Mouse (Mus musculus) T-helper 1 cell (primary cell): ENCODE measurements around the gene Ncor2.

Experiments
- in situ Hi-C: fragments of 300-600 bp; cut with MboI, MseI; formaldehyde crosslinking; loops from one replicate; pipeline ENCODE4 v1.15.1; 2025; ENCODE audit warnings: high pct_unique_total_duplicates

Gene Ncor2

GRCm38 (mm10) chr5:125036483-125036882 lies 142.5 kb downstream of the Ncor2 start:
- in situ Hi-C loops: loop anchor here (10.0 to 25.0 kb wide), 2 partner anchors 399 to 652 kb away; partner anchors contain the start of gene Atp6v0a2

DNA sequence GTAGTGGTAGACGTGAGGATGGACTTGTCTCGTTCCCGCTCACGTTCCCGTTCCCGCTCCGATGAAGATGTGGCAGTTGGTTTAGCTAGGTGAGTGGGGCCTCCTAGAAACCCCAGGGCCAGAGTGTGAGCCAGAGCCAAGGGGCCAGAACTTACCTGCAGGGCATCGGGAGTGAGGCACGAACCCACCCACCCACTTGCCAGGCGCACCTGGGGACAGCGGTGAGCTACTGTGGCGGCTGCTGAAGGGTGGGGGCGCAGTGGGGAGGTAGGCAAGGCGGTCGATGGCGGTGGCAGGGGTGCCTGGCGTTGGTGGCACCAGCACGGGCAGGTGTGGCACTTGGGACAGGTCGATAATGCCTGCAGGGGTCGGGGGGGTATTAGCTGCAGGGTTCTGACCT lies 150.1 kb downstream of the Ncor2 start:
- in situ Hi-C loops: loop anchor here (25.0 kb wide), 1 partner anchor 392 kb away; the partner anchor contains the start of gene Atp6v0a2

DNA sequence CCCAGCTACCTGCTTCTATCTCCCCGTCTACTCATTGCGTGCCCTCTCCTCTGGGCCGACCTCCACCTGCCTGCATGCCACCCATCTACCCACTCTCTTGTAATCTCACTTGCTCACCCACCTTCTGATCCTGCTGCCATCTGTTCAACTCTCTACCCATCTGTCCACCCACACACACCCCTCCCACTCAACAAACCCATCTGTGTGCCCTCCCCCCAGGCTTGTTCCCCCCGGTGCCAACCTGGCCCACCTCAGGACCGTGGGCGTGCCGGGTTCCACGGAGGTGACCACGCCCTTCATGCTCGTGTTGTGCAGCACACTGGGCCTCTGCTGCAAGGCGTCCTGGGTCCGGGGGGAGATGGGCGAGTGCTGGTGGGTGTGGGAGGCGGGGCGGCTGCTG lies 150.6 kb downstream of the Ncor2 start:
- in situ Hi-C loops: loop anchor here (25.0 kb wide), 1 partner anchor 391 kb away; the partner anchor contains the start of gene Atp6v0a2

DNA sequence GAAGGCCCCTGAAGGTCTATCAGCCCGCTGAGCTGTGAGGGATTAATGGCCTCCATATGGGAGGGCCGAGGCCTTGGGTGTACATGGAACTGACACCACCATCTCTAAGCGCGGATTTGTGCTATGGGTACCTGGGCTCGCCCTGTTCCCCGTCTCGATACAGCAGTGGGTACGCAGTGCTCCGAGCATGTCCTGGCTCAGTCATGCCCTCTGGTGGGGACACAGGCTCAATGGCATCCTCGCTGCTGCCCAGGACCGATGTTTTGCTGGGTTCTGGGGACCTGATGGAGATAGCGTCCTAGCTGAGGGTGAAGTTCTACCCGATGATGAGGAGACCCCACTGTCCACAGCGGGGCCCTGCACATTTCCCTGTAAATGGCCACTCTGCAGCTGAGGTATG lies 155.0 kb downstream of the Ncor2 start:
- in situ Hi-C loops: no loop called here

- in situ Hi-C loops: no loop called here
Observed at GRCm38 (mm10) chr5:125021298-125021697, 157.7 kb downstream of the Ncor2 start.

DNA sequence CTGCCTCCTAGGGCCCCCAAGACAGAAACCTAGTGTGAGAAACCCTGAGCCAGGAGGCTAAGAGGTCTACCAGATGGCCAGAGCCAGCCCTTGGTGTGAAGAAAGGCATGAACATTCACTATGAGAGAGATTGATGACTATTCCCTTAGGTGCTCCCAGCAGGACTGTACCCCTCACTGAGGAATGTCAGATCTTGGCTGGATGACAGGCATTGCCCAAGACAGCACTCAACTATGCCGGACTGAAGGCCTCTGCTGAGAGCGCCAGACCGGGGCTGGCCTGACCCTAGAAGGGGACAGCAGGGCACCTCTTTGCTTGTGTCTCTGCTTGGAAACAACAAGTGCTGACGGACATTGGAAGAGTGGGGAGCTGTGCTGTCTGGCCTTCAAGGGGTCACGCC lies 159.9 kb downstream of the Ncor2 start:
- in situ Hi-C loops: no loop called here

DNA sequence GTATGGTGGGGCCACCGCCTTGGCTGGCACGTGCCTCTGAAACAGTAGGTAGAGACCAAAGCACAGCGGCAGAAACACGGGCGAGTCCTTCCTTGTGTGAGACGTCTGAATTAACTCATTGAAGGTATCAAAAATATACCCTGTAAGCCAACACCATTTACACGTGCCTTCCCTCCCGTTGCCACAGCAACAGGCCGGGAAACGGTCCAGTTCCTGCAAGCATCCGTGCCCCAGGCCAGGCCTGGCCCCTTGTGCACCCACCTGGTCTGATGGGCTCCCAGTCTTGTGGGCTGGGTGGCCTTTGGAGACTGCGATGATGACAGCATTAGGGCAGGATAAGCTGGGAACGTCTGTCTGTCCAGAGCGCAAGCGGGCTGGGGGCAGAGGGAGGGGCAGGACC lies 161.7 kb downstream of the Ncor2 start:
- in situ Hi-C loops: no loop called here

DNA sequence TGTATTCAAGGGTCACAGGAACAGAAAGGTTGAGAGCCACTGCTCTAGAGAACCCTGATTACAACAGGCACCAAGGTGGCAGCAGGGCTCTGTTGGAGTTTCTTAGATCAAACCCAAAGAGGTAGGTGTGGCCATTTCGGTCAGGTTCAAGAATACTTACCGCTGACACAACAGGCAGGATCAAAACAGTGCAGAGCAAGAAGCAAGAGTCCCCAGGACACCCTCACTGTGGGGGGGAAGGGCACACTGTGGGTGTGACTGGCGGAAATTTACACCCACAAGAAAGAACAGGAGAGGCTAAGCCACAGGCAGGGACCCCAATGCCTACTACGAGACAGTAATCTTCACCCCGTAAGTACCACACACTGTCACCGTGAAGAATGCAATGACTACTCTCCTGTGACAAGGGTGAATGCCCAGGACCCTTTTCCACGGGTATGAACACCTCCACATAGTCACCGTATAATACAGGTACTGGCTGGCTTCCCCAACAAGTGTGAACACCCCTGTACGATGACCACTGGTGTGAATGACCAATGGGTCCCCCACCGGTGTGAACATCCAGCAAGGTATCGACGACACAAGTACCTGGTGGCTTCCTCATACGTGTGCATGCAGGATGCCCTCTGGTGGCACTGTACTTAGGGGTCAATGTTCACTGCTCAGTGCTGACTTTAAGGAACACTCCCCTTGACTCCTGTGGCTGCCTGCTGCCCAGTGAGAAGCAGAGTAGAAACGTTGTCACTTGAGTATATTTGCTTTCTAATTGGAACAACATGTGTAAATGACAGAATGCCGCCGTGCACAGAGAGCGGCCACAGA lies 162.4 kb downstream of the Ncor2 start:
- in situ Hi-C loops: no loop called here

DNA sequence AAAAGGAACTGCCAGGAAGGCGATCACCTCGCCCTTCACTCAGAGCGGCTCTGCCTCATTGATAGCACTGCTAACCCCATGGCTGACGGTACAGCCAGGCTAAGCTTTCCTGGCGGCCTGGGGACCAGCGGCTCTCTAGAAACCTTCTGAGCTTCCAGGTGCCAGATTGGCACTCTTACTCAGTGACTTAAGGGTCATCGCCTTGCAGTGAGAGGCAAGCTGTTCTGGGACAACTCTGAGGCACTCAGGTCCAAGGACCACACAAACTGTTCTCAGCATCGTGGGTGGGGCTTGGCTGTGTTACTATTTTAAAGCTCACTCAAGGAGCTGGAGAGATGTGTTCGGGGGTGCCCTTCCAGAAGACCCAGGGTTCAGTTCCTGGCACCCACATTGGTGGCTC lies 163.4 kb downstream of the Ncor2 start:
- in situ Hi-C loops: no loop called here

DNA sequence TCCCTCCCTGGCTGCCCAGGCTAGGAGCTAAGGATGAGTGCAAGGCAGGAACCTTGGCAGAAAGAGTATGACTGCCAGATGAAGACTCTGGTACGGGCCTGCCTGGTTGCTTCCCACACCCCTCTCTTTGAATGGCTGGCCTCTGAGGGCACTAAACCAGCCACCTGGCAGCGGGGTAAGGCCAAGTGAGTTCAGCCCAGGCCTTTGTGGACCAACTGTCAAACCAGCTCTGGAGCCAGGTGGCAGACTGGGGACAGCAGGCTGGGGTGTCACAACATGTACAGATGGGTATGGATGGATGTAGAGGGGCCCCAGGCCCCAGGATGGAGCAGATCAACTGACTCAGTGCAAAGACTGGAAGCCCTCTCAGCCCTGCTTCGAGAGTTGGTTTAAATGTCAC lies 164.0 kb downstream of the Ncor2 start:
- in situ Hi-C loops: no loop called here

DNA sequence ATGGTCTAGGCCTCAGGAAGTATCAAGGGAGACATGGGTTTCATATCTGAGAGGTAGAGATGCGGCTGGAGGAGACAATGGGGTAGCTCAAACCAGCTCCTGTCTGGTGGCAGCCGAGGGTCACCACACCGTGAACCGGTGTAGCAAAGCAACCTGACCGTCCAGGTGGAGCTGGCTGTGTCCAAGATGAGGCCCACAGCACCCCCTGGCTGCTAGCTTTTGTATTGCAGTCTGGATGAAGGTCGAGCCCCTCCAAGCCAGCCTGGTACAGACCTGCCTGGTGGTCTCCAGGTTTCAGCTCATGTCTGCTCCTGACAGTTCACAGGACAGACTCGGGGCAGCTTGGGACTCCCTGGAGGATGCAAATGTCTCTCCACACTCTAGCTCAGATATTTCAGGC lies 164.5 kb downstream of the Ncor2 start:
- in situ Hi-C loops: loop anchor here (5.0 kb wide), 1 partner anchor 107 kb away; no protein-coding TSS in a partner anchor

DNA sequence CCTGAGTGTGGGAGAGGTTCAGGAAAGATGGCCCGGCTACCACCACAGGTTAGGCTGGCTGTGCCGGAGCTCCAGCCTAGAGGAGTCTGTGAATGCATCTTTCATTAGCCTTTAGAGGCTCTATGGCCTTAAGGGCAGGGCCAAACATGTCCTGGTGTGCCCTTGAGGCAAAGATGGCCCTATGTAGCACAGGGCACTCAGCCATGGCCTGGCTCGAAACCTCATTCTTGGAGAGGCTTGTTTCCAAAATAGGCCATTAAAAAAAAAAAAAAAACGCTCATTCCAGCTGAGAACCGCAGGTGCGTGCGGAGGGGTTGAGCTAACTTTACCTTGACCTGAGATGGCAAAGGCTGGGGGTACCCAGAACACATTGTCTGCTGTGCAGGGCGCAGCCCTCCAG lies 167.4 kb downstream of the Ncor2 start:
- in situ Hi-C loops: loop anchor here (5.0 kb wide), 1 partner anchor 104 kb away; no protein-coding TSS in a partner anchor

- in situ Hi-C loops: loop anchor here (5.0 kb wide), 1 partner anchor 104 kb away; no protein-coding TSS in a partner anchor
Observed at GRCm38 (mm10) chr5:125011166-125011565, 167.9 kb downstream of the Ncor2 start.

GRCm38 (mm10) chr5:125006896-125007295 lies 172.1 kb downstream of the Ncor2 start:
- in situ Hi-C loops: no loop called here

- in situ Hi-C loops: no loop called here
Observed at GRCm38 (mm10) chr5:125005871-125006652, 173.0 kb downstream of the Ncor2 start.

DNA sequence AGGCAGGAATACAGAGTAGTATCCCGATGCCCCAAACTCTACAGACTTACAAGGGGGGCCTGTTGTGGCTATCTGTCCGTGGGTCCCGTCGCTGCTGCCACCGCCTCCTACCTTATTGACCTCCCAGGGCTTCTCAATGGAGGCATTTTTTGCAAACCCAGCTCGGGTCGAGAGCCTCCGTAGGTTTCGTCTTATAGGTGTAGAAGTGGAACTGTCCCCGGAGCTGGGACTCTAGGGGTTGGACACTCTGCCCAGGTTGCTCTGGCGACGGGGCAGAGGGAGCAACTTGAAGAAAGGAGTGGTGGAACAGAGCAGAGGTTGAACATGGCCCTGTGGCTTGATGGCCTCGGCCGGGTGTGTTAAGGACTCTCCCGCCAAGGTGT lies 175.2 kb downstream of the Ncor2 start:
- in situ Hi-C loops: loop anchor here (5.0 kb wide), 1 partner anchor 42 kb away; no protein-coding TSS in a partner anchor

GRCm38 (mm10) chr5:125002969-125003872 lies 175.8 kb downstream of the Ncor2 start, which contains the start of gene Rflna:
Gene Rflna, plus strand, starts transcription at chr5:125003221.
- in situ Hi-C loops: loop anchor here (5.0 kb wide), 1 partner anchor 41 kb away; no protein-coding TSS in a partner anchor

DNA sequence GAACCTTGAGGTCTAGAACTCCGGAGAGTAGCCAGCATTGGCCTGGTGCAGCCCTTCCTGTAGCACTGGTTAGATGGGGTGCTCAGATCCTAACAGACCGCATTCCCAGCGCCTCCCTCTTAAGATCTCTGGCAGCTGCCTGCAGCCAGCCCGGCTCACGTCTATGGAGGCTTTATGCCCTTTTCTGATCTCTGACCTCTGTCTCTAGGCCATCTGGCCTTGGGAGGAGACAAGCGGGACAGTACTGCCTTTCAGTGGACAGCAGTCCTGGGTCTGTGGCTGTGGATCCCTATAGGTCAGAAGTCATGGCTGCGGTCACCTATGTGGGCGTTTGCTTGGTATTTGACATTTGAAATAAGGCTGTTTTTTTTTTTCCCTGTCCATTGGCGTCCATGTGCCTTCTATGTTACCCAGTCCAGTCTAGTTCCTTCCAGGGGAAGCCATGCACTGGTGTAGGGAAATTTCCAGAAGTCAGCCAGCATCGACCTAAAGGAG lies 178.2 kb downstream of the Ncor2 start:
- in situ Hi-C loops: loop anchor here (5.0 kb wide), 1 partner anchor 39 kb away; no protein-coding TSS in a partner anchor

- in situ Hi-C loops: no loop called here
Observed at GRCm38 (mm10) chr5:124997913-124998312, 181.1 kb downstream of the Ncor2 start.

GRCm38 (mm10) chr5:124996816-124997215 lies 182.2 kb downstream of the Ncor2 start:
- in situ Hi-C loops: no loop called here

GRCm38 (mm10) chr5:124992891-124993290 lies 186.1 kb downstream of the Ncor2 start:
- in situ Hi-C loops: no loop called here
